Mouse (Mus musculus) embryonic fibroblast, embryonic 13.5 days (primary cell): ENCODE measurements around the gene Ncapd2.

Experiments used
- CTCF ChIP-seq: IDR thresholded peaks from 2 replicates; pipeline ENCODE4 v1.5.1; 2011; ENCODE audit warnings: mild to moderate bottlenecking, control low read depth, low read length, moderate library complexity, borderline replicate concordance; ENCODE audit not compliant: insufficient read depth
- POLR2A ChIP-seq: IDR thresholded peaks from 2 replicates; pipeline ENCODE4 v1.6.1; 2011; ENCODE audit warnings: low read depth, mild to moderate bottlenecking, control low read depth, low read length, moderate library complexity

GRCm38 (mm10) chr6:125163801-125164657, 27.5 kb downstream of the Ncapd2 start:
- no peak; the same call in 1 of the 2 replicates for TF ChIP-seq POLR2A
- TF ChIP-seq CTCF = no peak
